Mouse (Mus musculus) kidney, embryonic 16.5 days (tissue): Measurements from ENCODE around the gene Gm47995. TPM values are rescaled to one million over a fixed set of nuclear protein-coding genes. Genes with fewer than 3 reads are reported as not detected.
"Not testable (repeated sequence)": the region's sequence is repeated elsewhere in the genome, so short reads cannot be mapped to it uniquely, and the experiment has no call there.

Source experiments
- ATAC-seq: fragments of 200-750 bp; cut with Nextera tagmentation; 2 replicates; pipeline ENCODE4 v1.8.0; 2017; ENCODE audit warnings: moderate TSS enrichment; ENCODE audit not compliant: low FRiP score, low TSS enrichment
- H3K27ac ChIP-seq: fragments of 300-500 bp; sonication (generic); 2 replicates; pipeline ENCODE4 v1.5.1; 2014; ENCODE audit warnings: low read length
- H3K27me3 ChIP-seq: fragments of 300-500 bp; sonication (generic); 2 replicates; pipeline ENCODE4 v1.6.1; 2014; ENCODE audit warnings: low read length, control low read depth, mixed read lengths; ENCODE audit not compliant: insufficient read depth
- H3K36me3 ChIP-seq: fragments of 300-500 bp; sonication (generic); 2 replicates; pipeline ENCODE4 v1.6.1; 2014; ENCODE audit warnings: low read length, control low read depth, mixed read lengths; ENCODE audit not compliant: insufficient read depth
- H3K4me1 ChIP-seq: fragments of 300-500 bp; sonication (generic); 2 replicates; pipeline ENCODE4 v1.6.1; 2014; ENCODE audit warnings: low read length, control low read depth, mixed read lengths; ENCODE audit not compliant: insufficient read depth
- H3K4me2 ChIP-seq: fragments of 300-500 bp; sonication (generic); replicated peaks from 2 replicates; pipeline ENCODE4 v1.6.1; 2014; ENCODE audit warnings: low read depth, low read length
- H3K4me3 ChIP-seq: fragments of 300-500 bp; sonication (generic); 2 replicates; pipeline ENCODE4 v1.5.1; 2014; ENCODE audit warnings: mild to moderate bottlenecking, low read length
- H3K9ac ChIP-seq: fragments of 300-500 bp; sonication (generic); replicated peaks from 2 replicates; pipeline ENCODE4 v1.6.1; 2014; ENCODE audit warnings: low read length
- H3K9me3 ChIP-seq: fragments of 300-500 bp; sonication (generic); 2 replicates; pipeline ENCODE4 v1.6.1; 2016; ENCODE audit warnings: low read length, control low read depth
- WGBS: fragments of 180-500 bp; shearing (Covaris S2); extraction: QIAGEN DNeasy Blood & Tissue Kit; methylation state at CpG from one replicate; pipeline ENCODE4 v1.1.7; 2014; 5-methylcytosine and 5-hydroxymethylcytosine counted together
- polyA plus RNA-seq: library from polyadenylated mRNA; unstranded; fragments of >200 nt; fragmentation: Nextera tagmentation; extraction: Ambion mirVana; gene quantifications from 2 replicates; pipeline ENCODE4 v1.2.1, GENCODE M21; 2015

Gm47995 gene
- polyA plus RNA-seq, 1 experiment from 2014 or later: not detected

- not testable (repeated sequence) for H3K9me3 ChIP-seq, H3K9ac ChIP-seq, H3K27ac ChIP-seq, H3K4me3 ChIP-seq, H3K4me1 ChIP-seq, H3K4me2 ChIP-seq, H3K27me3 ChIP-seq, H3K36me3 ChIP-seq
- peak; percentile 89 for ATAC-seq
- 59% methylated on average over 2 of the region's 5 CpGs for WGBS
These were observed 10.2 kb downstream of the Gm47995 start for GRCm38 (mm10) chr1:151208493-151208892.

DNA sequence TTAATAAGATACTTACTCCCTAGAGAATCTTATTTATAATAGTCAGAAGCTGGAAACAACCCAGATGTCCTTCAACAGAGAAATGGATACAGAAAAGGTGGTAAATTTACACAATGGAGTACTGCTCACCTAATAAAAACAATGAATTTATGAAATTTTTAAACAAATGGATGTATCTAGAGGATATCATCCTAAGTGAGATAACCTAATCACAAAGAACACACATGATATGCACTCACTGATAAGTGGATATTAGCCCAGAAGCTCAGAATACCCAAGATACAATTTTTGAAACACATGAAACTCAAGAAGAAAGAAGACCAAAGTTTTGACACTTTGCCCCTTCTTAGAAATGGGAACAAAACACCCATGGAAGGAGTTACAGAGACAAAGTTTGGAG is 10.7 kb downstream of the Gm47995 start:
- not testable (repeated sequence) for H3K4me3 ChIP-seq, H3K36me3 ChIP-seq, H3K27me3 ChIP-seq, ATAC-seq, H3K27ac ChIP-seq, H3K9ac ChIP-seq, H3K4me2 ChIP-seq, H3K4me1 ChIP-seq, H3K9me3 ChIP-seq

GRCm38 (mm10) chr1:151209824-151210355 is 11.6 kb downstream of the Gm47995 start, which contains the start of gene Gm47996:
Gm47996 (plus strand) TSS chr1:151210131.
- H3K27ac ChIP-seq, H3K4me3 ChIP-seq, ATAC-seq, H3K9me3 ChIP-seq, H3K36me3 ChIP-seq, H3K27me3 ChIP-seq, H3K9ac ChIP-seq, H3K4me1 ChIP-seq, H3K4me2 ChIP-seq: not testable (repeated sequence)
- 89% methylated on average over 4 of the region's 8 CpGs for whole genome bisulfite sequencing

DNA sequence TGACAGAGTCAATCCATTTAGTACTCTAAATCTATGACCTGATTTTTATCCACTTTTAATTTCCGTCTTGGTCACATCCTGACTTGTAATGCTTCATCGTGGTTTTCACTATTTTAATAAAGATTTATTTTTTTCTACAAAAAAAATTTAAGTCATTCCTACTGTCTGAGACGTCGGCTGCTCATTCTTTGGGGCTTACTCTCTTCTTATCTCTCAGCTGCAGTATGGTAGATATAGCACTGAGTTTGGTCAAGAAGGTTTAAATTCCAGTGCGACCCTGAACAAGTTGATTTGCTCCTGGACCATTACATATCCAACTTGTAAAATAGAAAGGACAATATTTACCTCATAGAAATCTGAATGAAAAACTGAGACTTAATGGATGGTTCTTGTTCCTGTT is 13.4 kb downstream of the Gm47995 start:
- not testable (repeated sequence) for H3K36me3 ChIP-seq, ATAC-seq, H3K4me2 ChIP-seq, H3K27me3 ChIP-seq, H3K27ac ChIP-seq, H3K9ac ChIP-seq, H3K9me3 ChIP-seq, H3K4me3 ChIP-seq
- 90% methylated on average over 5 of the region's 5 CpGs for WGBS
- peaks cover 19% of the 10 kb centered on the region for H3K4me1 ChIP-seq

- Histone ChIP-seq H3K27me3 (no peaks in the 10 kb centered on the region), H3K4me3 (no peak overlapping the region), H3K4me1 (peaks cover 31% of the 10 kb centered on the region), H3K9ac (no peak overlapping the region), H3K9me3 (no peaks in the 10 kb centered on the region), H3K4me2 (no peak overlapping the region), H3K27ac (peak overlapping the region; percentile 29; the same call in 1 of the 2 replicates), H3K36me3 (no peaks in the 10 kb centered on the region)
- 49% methylated on average over 2 of the region's 2 CpGs for WGBS
- no peak for ATAC-seq
These were observed 16.6 kb downstream of the Gm47995 start for GRCm38 (mm10) chr1:151214862-151215261.

DNA sequence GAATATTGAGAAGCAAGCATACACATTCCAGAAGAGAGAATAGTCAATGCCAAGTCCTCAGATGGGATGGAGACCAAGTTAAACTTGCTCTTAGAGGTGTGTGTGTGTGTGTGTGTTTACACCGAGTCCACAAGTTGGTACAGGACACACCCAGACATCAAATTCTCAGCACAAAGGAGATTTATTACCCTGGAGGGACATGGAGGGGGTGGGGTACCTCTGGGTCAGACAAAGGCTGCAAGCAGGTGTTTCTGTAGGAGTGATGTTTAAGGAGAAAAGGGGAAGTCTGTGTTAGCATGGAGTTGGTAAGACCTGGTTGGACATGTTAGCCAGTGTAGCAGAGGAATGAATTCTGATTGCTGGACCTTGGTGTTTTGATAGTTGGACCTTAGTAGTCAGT is 17.7 kb downstream of the Gm47995 start:
- Histone ChIP-seq H3K27ac (peak overlapping the region; percentile 88), H3K27me3 (no peaks in the 10 kb centered on the region), H3K9me3 (no peaks in the 10 kb centered on the region), H3K9ac (no peak overlapping the region), H3K4me2 (no peak overlapping the region), H3K4me3 (no peak overlapping the region), H3K36me3 (no peaks in the 10 kb centered on the region), H3K4me1 (peaks cover 31% of the 10 kb centered on the region)
- 6% methylated on average over 1 of the region's 1 CpGs for WGBS
- ATAC-seq: peak; percentile 65

DNA sequence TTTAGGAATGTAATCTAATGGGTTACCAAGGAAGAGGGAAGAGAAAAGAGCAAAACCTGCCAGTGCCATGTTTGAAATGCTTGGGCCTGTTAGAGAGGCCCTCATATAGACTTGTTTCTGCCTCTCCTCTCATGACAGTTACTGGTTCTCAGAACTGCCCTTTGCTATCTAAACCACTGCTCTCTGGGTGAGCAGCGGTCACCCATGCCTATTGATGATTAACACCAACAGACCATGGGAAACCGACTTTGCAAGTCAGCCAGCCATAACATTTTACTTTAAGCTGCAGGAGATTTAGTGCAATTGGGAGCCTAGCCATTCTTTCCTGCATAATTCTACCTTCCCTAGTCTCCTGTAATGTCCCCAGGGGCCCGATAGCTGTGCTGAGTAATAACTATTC is 18.2 kb downstream of the Gm47995 start:
- peak overlapping the region; percentile 88 for H3K27ac ChIP-seq

GRCm38 (mm10) chr1:151219045-151219444 is 20.8 kb downstream of the Gm47995 start:
- Histone ChIP-seq H3K9ac (no peak overlapping the region), H3K36me3 (no peaks in the 10 kb centered on the region), H3K27ac (no peak overlapping the region), H3K27me3 (no peaks in the 10 kb centered on the region), H3K9me3 (no peaks in the 10 kb centered on the region), H3K4me2 (no peak overlapping the region), H3K4me3 (no peak overlapping the region), H3K4me1 (peaks cover 29% of the 10 kb centered on the region)
- 90% methylated on average over 5 of the region's 5 CpGs for WGBS
- no peak for ATAC-seq

More for the DNA sequence above, 18.2 kb downstream of the Gm47995 start:
- H3K4me1 ChIP-seq: peaks cover 31% of the 10 kb centered on the region
- ATAC-seq: peak; percentile 89
- no peaks in the 10 kb centered on the region for H3K27me3 ChIP-seq
- no peak overlapping the region for H3K9ac ChIP-seq
- WGBS: 27% methylated on average over 3 of the region's 3 CpGs
- H3K4me2 ChIP-seq: no peak overlapping the region
- no peaks in the 10 kb centered on the region for H3K36me3 ChIP-seq
- no peak overlapping the region for H3K4me3 ChIP-seq
- no peaks in the 10 kb centered on the region for H3K9me3 ChIP-seq

- no peak overlapping the region for H3K9ac ChIP-seq
- no peaks in the 10 kb centered on the region for H3K9me3 ChIP-seq
- no peak for ATAC-seq
- 80% methylated on average over 7 of the region's 7 CpGs for WGBS
- no peak overlapping the region for H3K27ac ChIP-seq
- no peak overlapping the region for H3K4me3 ChIP-seq
- no peaks in the 10 kb centered on the region for H3K27me3 ChIP-seq
- H3K36me3 ChIP-seq: no peaks in the 10 kb centered on the region
- peaks cover 19% of the 10 kb centered on the region for H3K4me1 ChIP-seq
- H3K4me2 ChIP-seq: no peak overlapping the region
These were observed 21.9 kb downstream of the Gm47995 start for GRCm38 (mm10) chr1:151220098-151220497.

DNA sequence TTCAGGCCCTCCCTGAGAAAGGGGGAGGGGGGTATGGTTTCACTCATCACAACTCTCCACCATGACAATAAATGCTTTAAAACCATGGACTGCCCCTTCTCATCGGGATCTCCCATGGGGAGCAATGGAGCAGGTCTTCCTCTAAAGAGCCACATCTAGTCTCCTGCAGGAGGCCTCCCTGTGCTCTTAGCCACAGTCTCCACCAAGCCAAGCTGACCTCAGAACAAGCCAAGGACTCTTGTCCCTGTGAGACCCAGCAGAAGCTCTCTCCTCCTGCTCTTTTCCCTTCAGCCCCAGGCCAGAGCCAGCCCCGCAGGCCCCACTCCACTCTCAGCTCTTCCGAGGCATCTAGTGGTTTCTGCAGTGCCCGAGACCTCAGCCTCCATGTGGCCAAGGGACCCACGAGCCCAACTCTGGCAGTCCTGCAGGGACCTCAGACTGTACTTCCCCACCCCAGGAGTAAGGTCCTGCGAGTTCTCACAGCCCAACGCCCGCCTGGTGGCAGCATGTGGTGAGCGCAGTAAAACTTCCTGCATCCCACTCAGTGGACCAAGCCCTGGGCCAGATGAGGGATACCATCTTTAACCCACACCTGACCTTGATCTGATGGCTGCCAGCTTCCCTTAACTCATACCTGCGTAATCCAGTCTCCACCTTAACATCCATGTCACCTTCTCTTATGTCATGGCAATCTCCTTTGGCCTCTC is 24.5 kb downstream of the Gm47995 start:
- no peak overlapping the region for H3K4me3 ChIP-seq
- ATAC-seq: no peak
- no peak overlapping the region for H3K9ac ChIP-seq
- H3K27me3 ChIP-seq: no peaks in the 10 kb centered on the region
- no peaks in the 10 kb centered on the region for H3K36me3 ChIP-seq
- H3K27ac ChIP-seq: no peak overlapping the region
- no peak overlapping the region for H3K4me2 ChIP-seq
- WGBS: 80% methylated on average over 10 of the region's 10 CpGs
- no peaks in the 10 kb centered on the region for H3K9me3 ChIP-seq
- peaks cover 2% of the 10 kb centered on the region; the same call in 1 of the 2 replicates for H3K4me1 ChIP-seq
